Mouse (Mus musculus) embryonic facial prominence, embryonic 13.5 days (tissue): ENCODE measurements around the gene Celf2. TPM values are rescaled to one million over a fixed set of nuclear protein-coding genes. Genes with fewer than 3 reads are reported as not detected.

Experiments used
- ATAC-seq: fragments of 200-750 bp; cut with Nextera tagmentation; 2 replicates; pipeline ENCODE4 v1.8.0; 2017; ENCODE audit warnings: low read depth; ENCODE audit not compliant: insufficient number of reproducible peaks, insufficient read depth, low FRiP score, low TSS enrichment
- H3K27ac ChIP-seq: fragments of 300-500 bp; sonication (generic); 2 replicates; pipeline ENCODE4 v1.5.1; 2015; ENCODE audit warnings: moderate library complexity, mild to moderate bottlenecking, inconsistent platforms
- H3K27me3 ChIP-seq: fragments of 300-500 bp; sonication (generic); 2 replicates; pipeline ENCODE4 v1.6.1; 2015; ENCODE audit warnings: mild to moderate bottlenecking, inconsistent platforms
- H3K36me3 ChIP-seq: fragments of 300-500 bp; sonication (generic); 2 replicates; pipeline ENCODE4 v1.6.1; 2015; ENCODE audit warnings: mild to moderate bottlenecking, inconsistent platforms
- H3K4me1 ChIP-seq: fragments of 300-500 bp; sonication (generic); 2 replicates; pipeline ENCODE4 v1.6.1; 2015; ENCODE audit warnings: inconsistent platforms
- H3K4me2 ChIP-seq: fragments of 300-500 bp; sonication (generic); 2 replicates; pipeline ENCODE4 v1.6.1; 2015; ENCODE audit warnings: moderate library complexity, mild to moderate bottlenecking, inconsistent platforms
- H3K4me3 ChIP-seq: fragments of 300-500 bp; sonication (generic); 2 replicates; pipeline ENCODE4 v1.5.1; 2015; ENCODE audit warnings: mild to moderate bottlenecking, inconsistent platforms
- H3K9ac ChIP-seq: fragments of 300-500 bp; sonication (generic); 2 replicates; pipeline ENCODE4 v1.6.1; 2015; ENCODE audit warnings: mild to moderate bottlenecking, inconsistent platforms
- H3K9me3 ChIP-seq: fragments of 300-500 bp; sonication (generic); 2 replicates; pipeline ENCODE4 v1.6.1; 2016; ENCODE audit warnings: inconsistent platforms
- WGBS: fragments of 180-500 bp; shearing (Covaris S2); methylation state at CpG from one replicate; pipeline ENCODE4 v1.1.7; 2015; ENCODE audit warnings: mixed read lengths; 5-methylcytosine and 5-hydroxymethylcytosine counted together
- polyA plus RNA-seq: library from polyadenylated mRNA; unstranded; fragments of >200 nt; fragmentation: Nextera tagmentation; extraction: Ambion mirVana; gene quantifications from 2 replicates; pipeline ENCODE4 v1.2.1, GENCODE M21; 2015

Gene Celf2
- polyA plus RNA-seq, 1 experiment from 2014 or later, result 43.6 TPM

DNA sequence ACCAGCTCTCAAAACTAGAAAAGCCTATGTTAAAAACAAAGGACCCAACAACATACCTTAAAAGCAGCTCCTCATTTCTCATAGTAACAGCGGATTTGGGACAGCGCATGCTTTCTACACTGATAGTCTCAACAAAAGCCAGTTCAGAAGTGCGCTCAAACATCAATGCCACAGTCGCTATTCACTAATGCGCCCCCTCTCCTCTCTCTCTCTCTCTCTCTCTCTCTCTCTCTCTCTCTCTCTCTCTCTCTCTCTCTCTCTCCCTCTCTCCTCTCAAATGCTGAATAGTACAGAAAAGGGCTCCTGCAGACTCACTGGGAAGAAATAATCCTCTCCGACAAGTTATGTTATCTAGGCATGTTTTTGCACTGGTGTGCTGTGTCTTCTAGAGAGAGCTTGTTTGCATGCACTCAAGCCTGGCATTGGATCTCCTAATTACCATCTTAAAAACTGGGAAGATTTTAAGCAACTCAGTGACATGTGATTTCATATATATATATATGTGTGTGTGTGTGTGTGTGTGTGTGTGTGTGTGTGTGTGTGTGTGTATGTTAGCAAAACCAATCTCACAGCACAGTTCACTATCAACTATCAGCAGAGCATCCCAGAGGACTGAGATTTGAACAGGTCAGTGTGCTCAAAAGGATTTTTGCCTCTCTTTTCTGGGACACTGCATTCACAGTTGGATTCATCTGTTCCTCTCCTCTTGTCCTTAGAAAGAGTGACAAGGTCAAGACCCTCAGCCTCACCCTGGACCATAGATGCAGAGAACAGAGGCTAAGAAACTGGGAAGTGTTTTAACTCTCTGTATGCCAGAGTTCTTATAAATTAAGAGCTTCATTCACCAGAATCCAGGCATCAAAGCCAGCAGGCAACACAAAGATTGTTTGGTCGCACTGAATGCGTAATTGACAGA lies 624.3 kb downstream of the Celf2 start:
- 54% methylated on average over 8 of the region's 8 CpGs for WGBS
- ATAC-seq, result no peak
- H3K9me3 ChIP-seq, result no peaks in the 10 kb centered on the region
- H3K9ac ChIP-seq, result no peak overlapping the region
- no peak overlapping the region for H3K4me3 ChIP-seq
- no peaks in the 10 kb centered on the region for H3K36me3 ChIP-seq
- no peak overlapping the region for H3K27ac ChIP-seq
- H3K4me1 ChIP-seq, result no peaks in the 10 kb centered on the region
- no peak overlapping the region for H3K4me2 ChIP-seq
- H3K27me3 ChIP-seq, result no peaks in the 10 kb centered on the region

DNA sequence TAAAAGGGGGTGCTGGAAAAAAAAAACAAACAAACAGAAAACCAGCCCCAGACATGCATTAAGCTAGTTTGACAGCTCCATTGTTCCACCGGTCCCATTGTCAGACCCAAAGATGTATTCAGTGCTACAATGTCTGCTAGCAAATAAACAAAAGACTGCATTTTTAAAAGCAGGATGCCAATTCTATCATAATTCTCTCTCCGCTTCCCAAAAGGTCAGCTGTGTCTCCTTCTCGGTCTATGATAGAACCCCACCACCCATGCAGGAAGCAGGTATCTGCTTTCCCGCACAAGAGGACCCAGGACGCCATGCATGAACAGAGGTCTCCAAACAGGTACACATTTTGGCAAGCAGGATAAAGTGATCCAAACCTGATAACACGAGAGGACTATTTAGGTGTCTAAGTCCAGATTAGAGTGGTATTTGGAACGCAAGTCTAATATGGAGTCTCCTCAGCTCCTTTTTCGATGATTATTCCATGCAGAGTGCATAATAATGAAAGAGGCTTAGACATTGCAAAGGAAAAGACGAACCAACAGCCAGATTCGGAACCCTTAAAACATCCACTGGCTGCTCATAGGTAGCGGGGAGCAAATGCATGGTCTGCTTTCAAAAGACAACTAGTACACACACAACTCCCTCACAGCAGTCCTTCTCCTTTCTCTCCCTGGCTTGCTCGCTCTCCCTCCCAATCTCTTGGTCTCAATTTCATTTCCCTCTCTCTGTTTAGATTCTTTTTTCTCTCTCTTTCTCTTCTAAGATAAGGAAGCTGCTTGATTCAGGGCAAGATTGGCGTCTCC lies 625.2 kb downstream of the Celf2 start:
- Histone ChIP-seq H3K9ac (no peak overlapping the region), H3K36me3 (no peaks in the 10 kb centered on the region), H3K4me3 (no peak overlapping the region), H3K4me2 (peak overlapping the region; percentile 11; the same call in 1 of the 2 replicates), H3K27me3 (no peaks in the 10 kb centered on the region), H3K27ac (no peak overlapping the region), H3K9me3 (no peaks in the 10 kb centered on the region), H3K4me1 (no peaks in the 10 kb centered on the region)
- 74% methylated on average over 13 of the region's 13 CpGs for WGBS
- ATAC-seq, result no peak

DNA sequence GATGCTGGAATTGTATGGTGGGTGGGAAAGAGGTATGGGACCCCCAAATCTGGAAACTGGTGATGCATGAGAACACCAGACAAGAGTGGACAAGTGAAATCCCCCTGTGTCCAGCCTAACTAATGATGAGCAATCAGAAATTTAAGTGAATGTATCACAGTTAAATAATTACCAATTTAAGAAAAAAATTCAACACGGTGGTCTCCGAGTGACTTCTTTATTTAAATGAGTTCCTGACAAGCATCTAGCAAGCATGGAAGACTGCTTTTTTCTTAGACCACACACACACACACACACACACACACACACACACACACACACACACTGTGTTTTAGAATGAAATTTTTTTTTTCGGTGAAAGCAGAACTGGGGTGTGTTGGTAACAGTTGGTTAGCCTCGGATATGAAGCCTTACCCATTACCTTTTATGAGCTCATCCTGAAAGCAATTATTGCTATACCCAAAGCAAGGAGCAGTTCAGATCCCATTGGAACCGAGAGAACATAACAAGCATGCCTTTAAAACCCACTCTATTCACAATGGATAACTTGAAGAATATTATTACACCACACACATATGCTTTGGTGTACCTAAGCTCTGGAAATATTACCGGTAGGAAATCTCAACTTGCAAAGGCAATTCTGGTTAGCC lies 627.0 kb downstream of the Celf2 start:
- no peaks in the 10 kb centered on the region for H3K9me3 ChIP-seq
- H3K4me1 ChIP-seq, result no peaks in the 10 kb centered on the region
- H3K27me3 ChIP-seq, result no peaks in the 10 kb centered on the region
- no peak overlapping the region for H3K9ac ChIP-seq
- H3K4me2 ChIP-seq, result no peak overlapping the region
- no peak overlapping the region for H3K27ac ChIP-seq
- ATAC-seq, result no peak
- no peak overlapping the region for H3K4me3 ChIP-seq
- 67% methylated on average over 6 of the region's 6 CpGs for WGBS
- H3K36me3 ChIP-seq, result no peaks in the 10 kb centered on the region

DNA sequence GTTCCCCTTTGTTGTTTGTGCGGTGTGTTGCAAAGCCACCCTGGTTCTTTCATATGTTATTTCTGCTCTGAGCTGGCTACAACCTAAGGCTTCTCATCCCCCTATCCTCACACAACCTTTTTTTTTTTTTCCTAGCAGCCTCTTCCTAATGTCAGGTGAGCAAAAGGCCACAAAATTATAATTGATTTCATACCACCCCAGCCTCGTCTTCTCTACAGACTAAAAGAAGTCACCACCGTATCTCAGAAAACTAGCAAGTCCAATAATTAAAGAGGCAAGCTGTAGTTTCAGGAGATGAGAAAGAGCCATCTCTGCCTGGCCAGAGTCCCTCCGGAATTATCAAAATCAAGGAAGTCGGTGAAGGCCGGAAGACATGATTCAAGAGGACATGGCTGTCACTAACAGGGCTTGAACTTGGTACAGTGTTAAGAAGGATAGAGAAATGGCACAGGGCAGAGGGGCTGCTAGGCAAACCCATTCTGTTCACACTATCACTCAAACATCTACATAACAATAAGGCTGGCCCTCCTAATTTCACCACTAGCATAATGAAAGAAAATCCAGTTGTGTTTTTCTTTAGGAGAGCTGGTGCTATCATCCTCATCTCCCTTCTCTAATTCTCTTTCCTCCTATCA lies 628.3 kb downstream of the Celf2 start:
- Histone ChIP-seq H3K4me3 (no peak overlapping the region), H3K4me2 (no peak overlapping the region), H3K27ac (no peak overlapping the region), H3K27me3 (peaks cover 4% of the 10 kb centered on the region; the same call in 1 of the 2 replicates), H3K9ac (no peak overlapping the region), H3K9me3 (no peaks in the 10 kb centered on the region), H3K4me1 (no peaks in the 10 kb centered on the region), H3K36me3 (no peaks in the 10 kb centered on the region)
- 88% methylated on average over 6 of the region's 6 CpGs for WGBS
- no peak for ATAC-seq

DNA sequence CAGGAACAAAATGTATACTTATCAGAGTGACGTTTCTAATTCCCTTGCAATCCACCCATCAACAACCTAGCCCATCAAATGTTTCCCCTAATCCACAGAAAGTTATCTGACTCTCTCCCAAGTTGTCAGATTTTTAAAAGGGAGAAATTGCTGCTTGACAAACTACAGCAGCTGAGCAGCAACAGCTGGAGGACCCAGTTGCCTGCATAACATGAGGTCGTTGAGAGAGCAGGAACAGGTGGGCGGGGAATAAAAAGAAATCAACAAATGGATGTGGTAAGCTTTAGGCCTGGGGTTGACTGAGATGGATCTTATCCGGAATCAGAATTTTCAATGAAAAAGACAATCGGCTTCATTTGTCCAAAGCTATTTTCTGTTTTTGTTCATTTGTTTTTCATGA lies 632.3 kb downstream of the Celf2 start:
- H3K27me3 ChIP-seq, result peaks cover 34% of the 10 kb centered on the region
- no peak overlapping the region for H3K4me2 ChIP-seq
- 70% methylated on average over 5 of the region's 5 CpGs for WGBS
- no peak overlapping the region for H3K4me3 ChIP-seq
- ATAC-seq, result no peak
- no peaks in the 10 kb centered on the region for H3K9me3 ChIP-seq
- H3K4me1 ChIP-seq, result peaks cover 14% of the 10 kb centered on the region
- no peak overlapping the region for H3K27ac ChIP-seq
- no peak overlapping the region for H3K9ac ChIP-seq
- H3K36me3 ChIP-seq, result no peaks in the 10 kb centered on the region

DNA sequence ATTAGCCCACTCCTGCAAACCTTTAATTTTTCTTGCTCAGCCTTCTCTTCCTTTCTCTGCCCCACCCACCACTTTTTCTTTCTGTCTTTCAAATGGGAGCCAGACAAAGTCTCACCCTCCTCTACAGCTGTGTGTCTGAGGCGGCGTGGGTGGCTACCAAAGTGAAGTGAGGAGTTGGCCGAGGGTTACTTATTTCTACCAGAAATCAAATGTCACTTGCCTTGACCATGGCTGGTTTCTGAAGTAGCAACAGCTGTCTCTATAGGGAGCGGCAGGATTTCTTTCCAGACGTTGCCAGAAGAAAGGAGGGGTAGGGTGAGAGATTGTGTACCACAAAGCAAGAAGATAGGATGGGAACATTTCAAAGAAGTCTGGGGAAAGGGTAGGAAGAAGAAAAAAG lies 632.8 kb downstream of the Celf2 start:
- Histone ChIP-seq H3K27ac (no peak overlapping the region), H3K9ac (no peak overlapping the region), H3K9me3 (no peaks in the 10 kb centered on the region), H3K4me1 (peaks cover 17% of the 10 kb centered on the region), H3K4me3 (no peak overlapping the region), H3K27me3 (peaks cover 34% of the 10 kb centered on the region), H3K36me3 (no peaks in the 10 kb centered on the region), H3K4me2 (no peak overlapping the region)
- WGBS, result 56% methylated on average over 5 of the region's 5 CpGs
- no peak for ATAC-seq

DNA sequence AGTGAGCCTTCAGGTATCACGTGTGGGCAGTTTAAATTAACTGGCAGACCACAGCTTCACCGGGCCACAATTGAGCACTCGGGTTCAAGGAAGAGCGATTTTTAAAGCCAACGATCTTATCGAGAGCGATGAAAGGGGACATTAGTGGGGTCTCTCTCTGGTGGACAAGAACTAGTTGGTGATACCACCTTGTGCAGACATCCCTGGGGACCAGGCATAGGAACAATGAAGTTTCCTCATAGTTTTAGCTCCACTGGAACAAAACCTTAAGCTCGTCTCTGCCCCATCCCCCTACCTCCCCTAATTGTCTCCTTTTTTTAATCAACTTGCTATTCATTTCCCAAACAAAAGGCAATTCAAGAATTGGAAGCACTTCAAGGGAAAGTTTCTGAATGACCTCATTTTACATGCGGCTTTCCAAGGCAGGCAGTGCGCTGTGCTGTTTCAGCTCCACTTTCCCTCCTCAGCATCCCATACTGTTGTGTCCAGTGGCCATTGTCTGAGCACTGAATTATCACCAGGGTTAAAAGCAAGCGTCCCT lies 634.2 kb downstream of the Celf2 start:
- Histone ChIP-seq H3K36me3 (no peaks in the 10 kb centered on the region), H3K27me3 (peaks cover 46% of the 10 kb centered on the region), H3K9ac (no peak overlapping the region), H3K9me3 (no peaks in the 10 kb centered on the region), H3K4me2 (peak overlapping the region; percentile 31), H3K4me1 (peaks cover 19% of the 10 kb centered on the region), H3K27ac (no peak overlapping the region), H3K4me3 (peak overlapping the region; percentile 9; the same call in 1 of the 2 replicates)
- 10% methylated on average over 11 of the region's 11 CpGs for WGBS
- no peak for ATAC-seq

DNA sequence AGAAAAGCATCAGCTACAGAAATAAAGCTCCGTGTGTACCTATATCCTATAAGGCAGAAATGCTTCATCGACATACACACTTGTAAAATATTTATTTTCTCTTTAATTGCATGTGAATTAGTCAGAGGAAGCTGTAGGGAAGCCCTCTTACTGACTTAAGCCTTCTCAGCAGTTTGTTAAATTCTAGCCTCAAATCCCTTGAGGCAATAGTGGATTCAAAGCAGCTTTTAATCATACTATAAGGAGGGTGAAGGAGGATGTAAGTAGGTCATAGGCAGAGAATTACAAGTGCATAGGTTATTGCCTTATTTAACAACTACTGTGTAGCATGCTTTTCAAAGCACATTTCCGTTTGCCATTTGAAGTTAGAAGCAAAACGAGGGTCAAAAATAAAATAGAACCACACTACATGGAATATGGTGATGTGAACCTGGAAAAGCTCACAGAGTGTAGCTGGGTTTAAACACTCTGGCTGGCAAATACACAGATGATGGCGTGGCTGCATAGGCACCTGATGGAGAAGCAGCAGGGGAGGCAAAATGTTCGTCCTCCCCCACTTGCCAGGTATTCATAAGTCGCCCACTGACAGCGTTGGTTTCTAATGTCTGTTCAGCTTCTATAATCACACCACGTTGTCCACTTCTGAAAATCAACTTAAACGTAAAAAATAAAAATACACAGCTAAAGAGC lies 635.0 kb downstream of the Celf2 start:
- H3K9ac ChIP-seq, result no peak overlapping the region
- H3K4me3 ChIP-seq, result 0 out of 2 replicates have a peak overlapping the region, but pooled peaks have one; percentile 9
- H3K36me3 ChIP-seq, result no peaks in the 10 kb centered on the region
- peaks cover 50% of the 10 kb centered on the region for H3K27me3 ChIP-seq
- 27% methylated on average over 10 of the region's 10 CpGs for WGBS
- H3K4me2 ChIP-seq, result peak overlapping the region; percentile 31
- no peak overlapping the region for H3K27ac ChIP-seq
- no peak for ATAC-seq
- H3K4me1 ChIP-seq, result peaks cover 19% of the 10 kb centered on the region
- no peaks in the 10 kb centered on the region for H3K9me3 ChIP-seq

DNA sequence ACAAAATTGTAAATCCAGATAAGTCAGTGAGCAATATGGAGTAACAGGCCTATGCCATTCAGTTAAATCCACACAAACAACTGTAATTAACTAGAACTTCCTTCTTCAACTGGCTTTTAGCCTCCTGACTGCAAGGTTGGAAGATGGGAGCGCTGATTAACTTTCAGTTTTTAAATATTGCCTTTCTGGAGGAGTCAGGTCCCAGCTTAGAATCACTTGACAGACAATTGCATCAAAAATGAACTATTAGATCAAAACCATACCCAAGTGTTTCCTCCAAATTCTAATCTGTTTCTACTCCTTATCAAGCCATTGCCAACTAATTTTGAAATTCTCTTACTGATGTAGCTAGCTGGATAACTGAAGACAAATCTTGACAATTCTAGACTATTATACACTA lies 635.7 kb downstream of the Celf2 start:
- Histone ChIP-seq H3K4me3 (no peak overlapping the region), H3K36me3 (no peaks in the 10 kb centered on the region), H3K4me2 (no peak overlapping the region), H3K27ac (no peak overlapping the region), H3K9ac (no peak overlapping the region), H3K27me3 (peaks cover 54% of the 10 kb centered on the region), H3K4me1 (peaks cover 19% of the 10 kb centered on the region), H3K9me3 (no peaks in the 10 kb centered on the region)
- WGBS, result 80% methylated on average over 1 of the region's 1 CpGs
- ATAC-seq, result no peak

DNA sequence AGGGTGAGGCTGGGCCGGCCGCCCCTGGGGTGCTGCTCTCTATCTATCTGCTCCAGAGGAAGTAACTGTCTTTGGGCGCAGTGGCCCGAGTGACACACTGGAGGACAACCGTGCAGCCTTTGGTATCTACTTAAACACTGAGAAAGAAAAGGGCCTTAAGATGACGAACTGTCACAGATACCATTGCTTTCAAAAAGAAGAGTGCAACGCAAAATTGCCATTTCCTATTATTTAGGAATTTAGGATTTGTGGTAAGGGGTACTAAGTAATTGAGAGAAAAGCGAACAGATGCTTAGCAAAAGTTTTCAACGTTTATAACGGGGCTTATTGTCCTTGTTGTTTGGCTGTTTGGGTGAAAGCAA lies 636.5 kb downstream of the Celf2 start:
- no peaks in the 10 kb centered on the region for H3K9me3 ChIP-seq
- H3K4me3 ChIP-seq, result peak overlapping the region; percentile 82
- no peak for ATAC-seq
- H3K9ac ChIP-seq, result peak overlapping the region; percentile 81
- no peak overlapping the region for H3K27ac ChIP-seq
- 8% methylated on average over 10 of the region's 10 CpGs for WGBS
- peaks cover 19% of the 10 kb centered on the region for H3K4me1 ChIP-seq
- H3K27me3 ChIP-seq, result peaks cover 57% of the 10 kb centered on the region
- no peaks in the 10 kb centered on the region for H3K36me3 ChIP-seq
- H3K4me2 ChIP-seq, result peak overlapping the region; percentile 95
